ENCODE assay signal across 8 mouse cellular contexts in genomic region chr14:111677361-111678070, GRCm38 (mm10). TPM values are rescaled to one million over a fixed set of nuclear protein-coding genes. Genes with fewer than 3 reads are reported as not detected.
DNase-seq lines count a peak whose midpoint lies in the region; ATAC-seq and TF ChIP-seq lines count a peak whose summit lies in the region.
"Had no signal": no experiment of that assay in that cellular context is flagged by ENCODE, and none has a peak within 500 bp of the region (broad histone marks: within the 10 kb centered on the region; RNA-seq: fewer than 3 reads in every experiment).

No protein-coding gene starts in this region.

- H3K27ac ChIP-seq in lung, embryonic 14.5 days (ENCODE audit: low read depth) = no peak overlapping the region
- H3K27ac ChIP-seq in forebrain, embryonic 11.5 days (ENCODE audit: low read depth, low read length) = no peak overlapping the region
- H3K27ac ChIP-seq in limb, embryonic 12.5 days = no peak overlapping the region
- H3K27ac ChIP-seq in stomach, postnatal 0 days (replicated peaks) = no peak overlapping the region

- H3K9ac ChIP-seq in lung, embryonic 14.5 days = no peak overlapping the region
- H3K9ac ChIP-seq in forebrain, embryonic 11.5 days (ENCODE audit: low read length) = peak overlapping the region; percentile 35; the same call in 1 of the 2 replicates
- no peak overlapping the region for H3K9ac ChIP-seq in limb, embryonic 12.5 days (replicated peaks)
- H3K9ac ChIP-seq in stomach, postnatal 0 days (ENCODE audit: low read length) = no peak overlapping the region

- no peak for TF ChIP-seq EP300 in stomach, postnatal 0 days (optimal IDR thresholded peaks at IDR 0.05)

- ATAC-seq in lung, embryonic 14.5 days (ENCODE audit: insufficient read depth) = no peak
- no peak for ATAC-seq in forebrain, embryonic 11.5 days (replicated peaks; ENCODE audit: low FRiP score)
- ATAC-seq in limb, embryonic 12.5 days (ENCODE audit: insufficient number of reproducible peaks, insufficient read depth, low FRiP score, low TSS enrichment, low read depth) = no peak
- ATAC-seq in stomach, postnatal 0 days (ENCODE audit: low FRiP score, low TSS enrichment) = no peak

- no peaks in the 10 kb centered on the region for H3K36me3 ChIP-seq in lung, embryonic 14.5 days (ENCODE audit: insufficient read depth)
- no peaks in the 10 kb centered on the region for H3K36me3 ChIP-seq in forebrain, embryonic 11.5 days (ENCODE audit: control insufficient read depth, insufficient read depth, low read length)
- no peaks in the 10 kb centered on the region for H3K36me3 ChIP-seq in limb, embryonic 12.5 days
- H3K36me3 ChIP-seq in stomach, postnatal 0 days (ENCODE audit: control insufficient read depth, insufficient read depth, low read length) = no peaks in the 10 kb centered on the region

- TF ChIP-seq CTCF in lung, embryonic 14.5 days (IDR thresholded peaks at IDR 0.05; ENCODE audit: low read depth) = no peak
- TF ChIP-seq CTCF in stomach, postnatal 0 days (IDR thresholded peaks at IDR 0.05; ENCODE audit: low read depth) = no peak

- H3K4me1 ChIP-seq in lung, embryonic 14.5 days (ENCODE audit: insufficient read depth) = no peaks in the 10 kb centered on the region
- H3K4me1 ChIP-seq in forebrain, embryonic 11.5 days (replicated peaks; ENCODE audit: control insufficient read depth, insufficient read depth, low read length) = peaks cover 13% of the 10 kb centered on the region; the same call in 1 of the 2 replicates
- H3K4me1 ChIP-seq in limb, embryonic 12.5 days (replicated peaks) = peaks cover 20% of the 10 kb centered on the region; the same call in 1 of the 2 replicates
- peaks cover 12% of the 10 kb centered on the region for H3K4me1 ChIP-seq in stomach, postnatal 0 days (replicated peaks; ENCODE audit: control insufficient read depth, insufficient read depth)

- H3K4me2 ChIP-seq in lung, embryonic 14.5 days = peak overlapping the region; percentile 97
- peak overlapping the region; percentile 68 for H3K4me2 ChIP-seq in forebrain, embryonic 11.5 days (ENCODE audit: low read depth, low read length, severe bottlenecking)
- H3K4me2 ChIP-seq in limb, embryonic 12.5 days = peak overlapping the region; percentile 91
- peak overlapping the region; percentile 97 for H3K4me2 ChIP-seq in stomach, postnatal 0 days (replicated peaks; ENCODE audit: low read depth)

- DNase-seq in lung, embryonic 14.5 days = peak; percentile 11
- DNase-seq in lung, postnatal 10 days = no peak
- no peak for DNase-seq in forebrain, embryonic 11.5 days (ENCODE audit: low spot score)
- DNase-seq in stomach, postnatal 0 days (ENCODE audit: low spot score) = peak; percentile 11
- no peak for DNase-seq in gastrocnemius, adult 18-20 months (ENCODE audit: low spot score)
- DNase-seq in layer of hippocampus, postnatal 36 days = no peak
- DNase-seq: kidney, postnatal 4 days had no signal

- WGBS in lung, embryonic 14.5 days = 5% methylated on average over 17 of the region's 17 CpGs
- 5% methylated on average over 17 of the region's 17 CpGs for WGBS in forebrain, embryonic 11.5 days
- WGBS in limb, embryonic 12.5 days = 4% methylated on average over 17 of the region's 17 CpGs
- 7% methylated on average over 17 of the region's 17 CpGs for WGBS in stomach, postnatal 0 days

- H3K9me3 ChIP-seq in lung, embryonic 14.5 days (ENCODE audit: low read depth, low read length) = no peaks in the 10 kb centered on the region
- H3K9me3 ChIP-seq in forebrain, embryonic 11.5 days (ENCODE audit: control insufficient read depth, low read length) = no peaks in the 10 kb centered on the region
- H3K9me3 ChIP-seq in limb, embryonic 12.5 days = no peaks in the 10 kb centered on the region
- H3K9me3 ChIP-seq in stomach, postnatal 0 days (ENCODE audit: control insufficient read depth, low read length) = no peaks in the 10 kb centered on the region

- peak overlapping the region; percentile 6; the same call in 1 of the 2 replicates for H3K4me3 ChIP-seq in lung, embryonic 14.5 days (ENCODE audit: low read depth, low read length)
- H3K4me3 ChIP-seq in forebrain, embryonic 11.5 days (ENCODE audit: low read depth, low read length) = peak overlapping the region; percentile 74
- peak overlapping the region; percentile 67 for H3K4me3 ChIP-seq in limb, embryonic 12.5 days (replicated peaks)
- H3K4me3 ChIP-seq in stomach, postnatal 0 days (ENCODE audit: low read depth, low read length) = peak overlapping the region; percentile 62

- peaks cover 43% of the 10 kb centered on the region for H3K27me3 ChIP-seq in lung, embryonic 14.5 days (ENCODE audit: insufficient read depth, low read length)
- H3K27me3 ChIP-seq in forebrain, embryonic 11.5 days (ENCODE audit: control insufficient read depth, insufficient read depth, low read length) = peaks cover 2% of the 10 kb centered on the region; the same call in 1 of the 2 replicates
- peaks cover 43% of the 10 kb centered on the region for H3K27me3 ChIP-seq in limb, embryonic 12.5 days
- no peaks in the 10 kb centered on the region for H3K27me3 ChIP-seq in stomach, postnatal 0 days (ENCODE audit: control insufficient read depth, insufficient read depth, low read length)

RNA-seq across cellular contexts. Expression of gene Slitrk5, which starts 2.6 kb away (rescaled TPM):
- 0.47 and 1.1 TPM in 2 replicates for polyA plus RNA-seq in lung, embryonic 14.5 days (2014; fragmentation: Nextera tagmentation; extraction: Ambion mirVana)
- 15.2 and 19.6 TPM in 2 replicates for polyA plus RNA-seq in forebrain, embryonic 11.5 days (2014; fragmentation: Nextera tagmentation; extraction: Ambion mirVana)
- 7.5 and 9.3 TPM in 2 replicates for polyA plus RNA-seq in limb, embryonic 12.5 days (2016; fragmentation: Nextera tagmentation; extraction: Ambion mirVana)
- polyA plus RNA-seq in stomach, postnatal 0 days (2015; fragmentation: Nextera tagmentation; extraction: Ambion mirVana) = 1.1 and 1.2 TPM in 2 replicates
- under 1 TPM; 0.09 to 0.19 TPM for total RNA-seq in gastrocnemius, adult 18-20 months (2021)
- total RNA-seq in layer of hippocampus, postnatal 36 days (2021) = 100 to 1,000 TPM; 100 to 113 TPM

Comparison
In these comparisons a context has a peak if more than half of its experiments do, and no peak if none do; other contexts are left out.
1. DNase-seq: peak in lung, embryonic 14.5 days (single experiment) and stomach, postnatal 0 days (single experiment); none in lung, postnatal 10 days (single experiment), forebrain, embryonic 11.5 days (single experiment), gastrocnemius, adult 18-20 months (single experiment) and layer of hippocampus, postnatal 36 days (0 of 2).
2. H3K4me3 ChIP-seq: peak in every context shown above with its lines; median percentile 74 in forebrain, embryonic 11.5 days; 67 in limb, embryonic 12.5 days; 62 in stomach, postnatal 0 days; 6 in lung, embryonic 14.5 days.
3. Peak in every context shown above with its lines, with median percentiles within 50 percentile points of each other: H3K4me2 ChIP-seq.